Mouse (Mus musculus) olfactory bulb, adult 2 months (tissue): ENCODE data around the gene Zfp142.

ENCODE experiments used
- CTCF ChIP-seq: fragments of 200-500 bp; IDR thresholded peaks from 2 replicates; pipeline ENCODE4 v1.5.1; 2012; ENCODE audit warnings: low read depth, mild to moderate bottlenecking, low read length, moderate library complexity; ENCODE audit not compliant: insufficient read depth
- POLR2A ChIP-seq: fragments of 200-500 bp; IDR thresholded peaks from 2 replicates; pipeline ENCODE4 v1.6.1; 2012; ENCODE audit warnings: mild to moderate bottlenecking, low read depth, low read length, moderate library complexity; ENCODE audit not compliant: insufficient read depth

DNA sequence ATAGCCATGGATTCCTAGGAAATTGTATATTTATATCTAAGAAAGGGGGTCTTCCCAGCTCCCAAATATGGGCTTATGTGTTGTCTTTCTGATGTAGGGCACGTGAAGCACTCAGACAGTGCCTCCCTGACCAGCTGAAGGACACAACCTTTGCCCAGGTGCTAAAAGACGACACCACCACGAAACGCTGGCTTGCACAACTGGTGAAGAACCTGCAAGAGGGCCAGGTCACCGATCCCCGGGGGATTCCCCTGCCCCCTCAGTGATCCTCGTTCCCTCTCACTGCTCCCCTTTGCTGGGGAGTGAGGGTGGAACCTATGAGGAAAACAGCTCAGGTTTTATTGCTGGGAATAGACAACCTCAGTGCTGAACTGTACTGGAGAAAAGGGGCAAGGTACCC lies 59.5 kb downstream of the Zfp142 start:
- TF ChIP-seq CTCF (no peak), POLR2A (no peak)
